27 mouse cellular contexts compared by ENCODE assay signal in the genomic region with DNA sequence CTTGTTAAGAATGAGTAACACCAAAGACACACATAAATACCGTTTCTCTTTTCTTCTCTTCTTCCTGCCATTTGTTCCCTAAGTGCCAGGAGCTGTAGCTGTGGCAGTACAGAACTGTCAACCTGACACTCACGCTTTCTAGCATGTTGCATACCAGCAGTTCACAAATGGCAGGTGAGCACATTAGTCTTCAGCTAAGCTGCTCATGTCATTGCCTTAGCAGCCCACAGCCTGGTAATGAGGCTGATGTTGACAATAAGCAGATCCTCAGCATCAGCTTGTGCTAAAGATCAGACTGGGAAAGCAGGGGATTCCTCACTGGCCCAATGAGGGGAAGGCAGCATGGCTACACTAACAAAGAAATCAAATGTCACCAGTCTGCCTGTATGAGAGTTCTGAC.
A peak's percentile ranks its signal among the peaks of the same experiment; 100 is the strongest.
DNase-seq lines count a peak whose midpoint lies in the region; ATAC-seq lines count a peak whose summit lies in the region.
"Had no signal": no experiment of that assay in that cellular context is flagged by ENCODE, and none has a peak within 500 bp of the region (broad histone marks: within the 10 kb centered on the region; RNA-seq: fewer than 3 reads in every experiment).

No protein-coding gene starts in this region.

- H3K9me3 ChIP-seq in forebrain, embryonic 13.5 days (replicated peaks) = no peaks in the 10 kb centered on the region
- no peaks in the 10 kb centered on the region for H3K9me3 ChIP-seq in forebrain, embryonic 10.5 days
- no peaks in the 10 kb centered on the region for H3K9me3 ChIP-seq in neural tube, embryonic 14.5 days (ENCODE audit: control insufficient read depth, low read length)
- no peaks in the 10 kb centered on the region for H3K9me3 ChIP-seq in neural tube, embryonic 15.5 days (replicated peaks)
- no peaks in the 10 kb centered on the region for H3K9me3 ChIP-seq in limb, embryonic 10.5 days (replicated peaks)
- H3K9me3 ChIP-seq in liver, embryonic 12.5 days (replicated peaks) = no peaks in the 10 kb centered on the region
- H3K9me3 ChIP-seq: embryonic facial prominence, embryonic 12.5 days; heart, embryonic 13.5 days had no signal

- ATAC-seq in forebrain, embryonic 13.5 days = no peak
- peak; percentile 24; the same call in 1 of the 2 replicates for ATAC-seq in neural tube, embryonic 14.5 days (ENCODE audit: low read depth)
- ATAC-seq in neural tube, embryonic 15.5 days (ENCODE audit: low FRiP score) = no peak
- ATAC-seq in liver, embryonic 12.5 days = no peak
- ATAC-seq in erythroblast, adult 5-6 weeks (replicated peaks; ENCODE audit: low FRiP score, poor library complexity, severe bottlenecking) = no peak
- ATAC-seq: CD4-positive, CD25-positive, alpha-beta regulatory T cell, adult 4 months; inflammation-experienced regulatory T-cells, adult 6 months had no signal

- H3K36me3 ChIP-seq in forebrain, embryonic 13.5 days (ENCODE audit: poor library complexity, severe bottlenecking) = no peaks in the 10 kb centered on the region
- H3K36me3 ChIP-seq in forebrain, embryonic 10.5 days (replicated peaks) = no peaks in the 10 kb centered on the region
- H3K36me3 ChIP-seq in neural tube, embryonic 14.5 days (ENCODE audit: control insufficient read depth, insufficient read depth, low read length) = no peaks in the 10 kb centered on the region
- H3K36me3 ChIP-seq in neural tube, embryonic 15.5 days = no peaks in the 10 kb centered on the region
- no peaks in the 10 kb centered on the region for H3K36me3 ChIP-seq in limb, embryonic 10.5 days
- H3K36me3 ChIP-seq in liver, embryonic 12.5 days = no peaks in the 10 kb centered on the region
- H3K36me3 ChIP-seq: embryonic facial prominence, embryonic 12.5 days; heart, embryonic 13.5 days had no signal

- WGBS in forebrain, embryonic 13.5 days = 82% methylated on average over 2 of the region's 2 CpGs
- WGBS in forebrain, embryonic 10.5 days = 89% methylated on average over 2 of the region's 2 CpGs
- 72% methylated on average over 2 of the region's 2 CpGs for WGBS in neural tube, embryonic 14.5 days
- 77% methylated on average over 2 of the region's 2 CpGs for WGBS in neural tube, embryonic 15.5 days
- 26% methylated on average over 2 of the region's 2 CpGs for WGBS in limb, embryonic 10.5 days
- WGBS in liver, embryonic 12.5 days (ENCODE audit: insufficient replicate concordance) = 62% methylated on average over 2 of the region's 2 CpGs

- no peak overlapping the region for H3K4me2 ChIP-seq in forebrain, embryonic 13.5 days
- no peak overlapping the region for H3K4me2 ChIP-seq in neural tube, embryonic 14.5 days (ENCODE audit: low read depth, low read length)
- no peak overlapping the region for H3K4me2 ChIP-seq in neural tube, embryonic 15.5 days
- H3K4me2 ChIP-seq in liver, embryonic 12.5 days = no peak overlapping the region
- H3K4me2 ChIP-seq: embryonic facial prominence, embryonic 12.5 days; heart, embryonic 13.5 days had no signal

- H3K27ac ChIP-seq in forebrain, embryonic 13.5 days = peak overlapping the region; percentile 54; the same call in 1 of the 2 replicates
- H3K27ac ChIP-seq in forebrain, embryonic 10.5 days = no peak overlapping the region
- peak overlapping the region; percentile 22; the same call in 1 of the 2 replicates for H3K27ac ChIP-seq in neural tube, embryonic 14.5 days (ENCODE audit: low read depth, low read length)
- H3K27ac ChIP-seq in neural tube, embryonic 15.5 days (replicated peaks) = no peak overlapping the region
- no peak overlapping the region for H3K27ac ChIP-seq in limb, embryonic 10.5 days
- no peak overlapping the region for H3K27ac ChIP-seq in liver, embryonic 12.5 days
- H3K27ac ChIP-seq: embryonic facial prominence, embryonic 12.5 days; heart, embryonic 13.5 days; kidney, postnatal 0 days; left cerebral cortex, adult 2 months had no signal

- H3K4me1 ChIP-seq in forebrain, embryonic 13.5 days = peaks cover 13% of the 10 kb centered on the region
- H3K4me1 ChIP-seq in forebrain, embryonic 10.5 days = peaks cover 11% of the 10 kb centered on the region
- H3K4me1 ChIP-seq in neural tube, embryonic 14.5 days (ENCODE audit: control insufficient read depth, insufficient read depth, low read length) = 0 out of 2 replicates have a peak, but pooled peaks cover 7% of the 10 kb centered on the region
- 0 out of 2 replicates have a peak, but pooled peaks cover 3% of the 10 kb centered on the region for H3K4me1 ChIP-seq in neural tube, embryonic 15.5 days
- peaks cover 16% of the 10 kb centered on the region for H3K4me1 ChIP-seq in limb, embryonic 10.5 days
- H3K4me1 ChIP-seq in liver, embryonic 12.5 days = no peaks in the 10 kb centered on the region
- H3K4me1 ChIP-seq: heart, embryonic 13.5 days had no signal

- no peak overlapping the region for H3K4me3 ChIP-seq in forebrain, embryonic 13.5 days
- H3K4me3 ChIP-seq in forebrain, embryonic 10.5 days = no peak overlapping the region
- H3K4me3 ChIP-seq in neural tube, embryonic 14.5 days (ENCODE audit: low read depth, low read length) = no peak overlapping the region
- no peak overlapping the region for H3K4me3 ChIP-seq in neural tube, embryonic 15.5 days (replicated peaks)
- no peak overlapping the region for H3K4me3 ChIP-seq in limb, embryonic 10.5 days
- H3K4me3 ChIP-seq in liver, embryonic 12.5 days = no peak overlapping the region
- H3K4me3 ChIP-seq: embryonic facial prominence, embryonic 12.5 days; erythroblast, embryonic 14.5 days; heart, embryonic 13.5 days; left cerebral cortex, adult 2 months had no signal

- H3K27me3 ChIP-seq in forebrain, embryonic 13.5 days = no peaks in the 10 kb centered on the region
- peaks cover under 1% of the 10 kb centered on the region; the same call in 1 of the 2 replicates for H3K27me3 ChIP-seq in forebrain, embryonic 10.5 days (ENCODE audit: poor library complexity, severe bottlenecking)
- no peaks in the 10 kb centered on the region for H3K27me3 ChIP-seq in neural tube, embryonic 14.5 days (ENCODE audit: control insufficient read depth, insufficient read depth, low read length)
- H3K27me3 ChIP-seq in neural tube, embryonic 15.5 days (replicated peaks) = no peaks in the 10 kb centered on the region
- no peaks in the 10 kb centered on the region for H3K27me3 ChIP-seq in limb, embryonic 10.5 days (ENCODE audit: low read depth, poor library complexity, severe bottlenecking)
- no peaks in the 10 kb centered on the region for H3K27me3 ChIP-seq in liver, embryonic 12.5 days (replicated peaks)
- H3K27me3 ChIP-seq: embryonic facial prominence, embryonic 12.5 days; heart, embryonic 13.5 days had no signal

- no peak overlapping the region for H3K9ac ChIP-seq in forebrain, embryonic 13.5 days
- no peak overlapping the region for H3K9ac ChIP-seq in neural tube, embryonic 14.5 days (replicated peaks; ENCODE audit: low read depth, low read length)
- H3K9ac ChIP-seq in neural tube, embryonic 15.5 days (replicated peaks) = no peak overlapping the region
- H3K9ac ChIP-seq in liver, embryonic 12.5 days = no peak overlapping the region
- H3K9ac ChIP-seq: embryonic facial prominence, embryonic 12.5 days; heart, embryonic 13.5 days had no signal

- DNase-seq in forebrain, embryonic 10.5 days (ENCODE audit: extremely low spot score, low spot score) = no peak
- peak; percentile 34 for DNase-seq in limb, embryonic 10.5 days (ENCODE audit: low spot score)
- no peak for DNase-seq in Muller cell, postnatal 12 days (ENCODE audit: inconsistent ontology term)
- DNase-seq: adrenal gland, postnatal 36 days; cerebellum, adult 11 months; cerebellum, postnatal 10 days; gastrocnemius, postnatal 25 days; heart, adult 18-20 months; heart, postnatal 14 days; kidney, adult 18-20 months; left cerebral cortex, postnatal 4 days; liver; lung, postnatal 4 days; thymus, adult 18-20 months; thymus, postnatal 36 days had no signal

Comparison
In these comparisons a context has a peak if more than half of its experiments do, and no peak if none do; other contexts are left out.
1. H3K27ac ChIP-seq: peak in forebrain, embryonic 13.5 days (single experiment) and neural tube, embryonic 14.5 days (single experiment); none in forebrain, embryonic 10.5 days (single experiment), neural tube, embryonic 15.5 days (single experiment), limb, embryonic 10.5 days (single experiment) and liver, embryonic 12.5 days (single experiment).